25 mouse cellular contexts compared by ENCODE assay signal in the genomic region with DNA sequence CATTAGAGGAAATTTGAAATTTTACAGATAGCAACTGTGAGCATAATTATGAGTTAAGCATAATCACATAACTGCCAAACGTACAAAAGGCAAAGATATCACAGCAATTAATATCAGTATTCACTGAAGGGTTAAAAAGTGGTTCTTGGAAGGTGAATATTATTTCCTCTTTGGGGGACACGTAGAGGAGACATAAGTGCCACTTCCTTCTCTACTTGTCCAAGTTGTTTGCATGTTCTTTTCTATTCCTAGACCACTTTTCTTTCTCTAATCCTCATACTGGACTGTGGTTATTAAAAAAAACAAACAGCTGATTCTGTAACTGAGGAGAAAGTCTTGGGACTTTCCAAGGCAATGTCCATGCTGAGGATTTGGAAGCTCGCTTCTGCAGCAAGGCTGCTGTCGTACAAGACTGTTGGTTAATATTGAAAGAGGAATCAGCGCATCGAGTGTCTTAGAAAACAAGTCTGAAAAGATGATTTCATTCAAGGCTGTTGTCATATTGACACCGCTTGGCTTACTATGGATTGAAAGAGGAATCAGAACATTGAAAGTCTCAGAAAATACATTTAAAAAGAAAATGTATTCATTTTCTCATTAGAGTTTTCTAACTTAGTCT.
DNase-seq lines count a peak whose midpoint lies in the region; ATAC-seq and TF ChIP-seq lines count a peak whose summit lies in the region.
"Had no signal": no experiment of that assay in that cellular context is flagged by ENCODE, and none has a peak within 500 bp of the region (broad histone marks: within the 10 kb centered on the region; RNA-seq: fewer than 3 reads in every experiment).

No protein-coding gene starts in this region.

- no peak overlapping the region for H3K4me3 ChIP-seq in heart, adult 2 months
- no peak overlapping the region for H3K4me3 ChIP-seq in MEL (ENCODE audit: control insufficient read depth in 1 of 2, insufficient read depth in 1 of 2, low read depth in 2 of 2, low read length in 2 of 2)
- H3K4me3 ChIP-seq in stomach, postnatal 0 days (ENCODE audit: low read depth, low read length): no peak overlapping the region
- H3K4me3 ChIP-seq: embryonic facial prominence, embryonic 12.5 days; embryonic facial prominence, embryonic 15.5 days; gastrocnemius, adult 2 months; hindbrain, embryonic 12.5 days; hindbrain, embryonic 15.5 days; intestine, embryonic 15.5 days had no signal

- no peaks in the 10 kb centered on the region for H3K27me3 ChIP-seq in heart, adult 2 months (ENCODE audit: control insufficient read depth, insufficient read depth, low read length)
- H3K27me3 ChIP-seq in MEL (ENCODE audit: control insufficient read depth in 1 of 2, insufficient read depth in 2 of 2, low read length in 2 of 2): 0 out of 4 replicates have a peak, but pooled peaks cover 0 to 1% of the 10 kb centered on the region in 2 experiments
- no peaks in the 10 kb centered on the region for H3K27me3 ChIP-seq in stomach, postnatal 0 days (ENCODE audit: control insufficient read depth, insufficient read depth, low read length)
- H3K27me3 ChIP-seq: embryonic facial prominence, embryonic 12.5 days; embryonic facial prominence, embryonic 15.5 days; hindbrain, embryonic 12.5 days; hindbrain, embryonic 15.5 days; intestine, embryonic 15.5 days had no signal

- DNase-seq in heart, adult 11 months: peak; percentile 73
- no peak for DNase-seq in heart, adult 2 months
- peak; percentile 8 for DNase-seq in MEL (ENCODE audit: low read depth, low spot score)
- DNase-seq in lung, postnatal 4 days: no peak
- DNase-seq in stomach, postnatal 0 days (ENCODE audit: low spot score): no peak
- DNase-seq: adrenal gland, adult 8-10 months; adrenal gland, postnatal 25 days; B cell, adult 2 months; cerebellum, adult 18-20 months; cerebellum, adult 9-11 months; cerebellum, postnatal 25 days; forebrain, postnatal 0 days; gastrocnemius, adult 2 months; gastrocnemius, postnatal 14 days had no signal

- H3K9ac ChIP-seq in heart, adult 2 months (ENCODE audit: low read depth, low read length): no peak overlapping the region
- no peak overlapping the region for H3K9ac ChIP-seq in MEL (ENCODE audit: control insufficient read depth, low read depth, low read length, poor library complexity, severe bottlenecking)
- H3K9ac ChIP-seq in stomach, postnatal 0 days (ENCODE audit: low read length): no peak overlapping the region
- H3K9ac ChIP-seq: embryonic facial prominence, embryonic 12.5 days; embryonic facial prominence, embryonic 15.5 days; forebrain, postnatal 0 days; hindbrain, embryonic 12.5 days; hindbrain, embryonic 15.5 days; intestine, embryonic 15.5 days had no signal

- H3K79me2 ChIP-seq in heart, adult 2 months (replicated peaks; ENCODE audit: control insufficient read depth, insufficient read depth, low read length): no peaks in the 10 kb centered on the region
- no peaks in the 10 kb centered on the region for H3K79me2 ChIP-seq in MEL (ENCODE audit: control insufficient read depth, insufficient read depth, low read length, poor library complexity)

- H3K4me2 ChIP-seq in stomach, postnatal 0 days (replicated peaks; ENCODE audit: low read depth): no peak overlapping the region
- H3K4me2 ChIP-seq: embryonic facial prominence, embryonic 12.5 days; embryonic facial prominence, embryonic 15.5 days; heart, embryonic 11.5 days; hindbrain, embryonic 12.5 days; hindbrain, embryonic 15.5 days; intestine, embryonic 15.5 days had no signal

- TF ChIP-seq POLR2A in heart, adult 2 months (IDR thresholded peaks at IDR 0.05; ENCODE audit: insufficient read depth, low read depth, low read length): no peak
- no peak for TF ChIP-seq POLR2A in MEL (IDR thresholded peaks at IDR 0.05; ENCODE audit: control insufficient read depth in 1 of 2, insufficient read depth in 1 of 2, low read depth in 1 of 2, low read length in 2 of 2, poor library complexity in 1 of 2)

- no peaks in the 10 kb centered on the region; the same call in 1 of the 2 replicates for H3K4me1 ChIP-seq in heart, adult 2 months (ENCODE audit: control insufficient read depth, insufficient read depth, low read length)
- H3K4me1 ChIP-seq in MEL (ENCODE audit: control insufficient read depth in 1 of 2, insufficient read depth in 2 of 2, low read length in 2 of 2): no peaks in the 10 kb centered on the region
- H3K4me1 ChIP-seq in stomach, postnatal 0 days (replicated peaks; ENCODE audit: control insufficient read depth, insufficient read depth): no peaks in the 10 kb centered on the region
- H3K4me1 ChIP-seq: embryonic facial prominence, embryonic 12.5 days; embryonic facial prominence, embryonic 15.5 days; hindbrain, embryonic 12.5 days; hindbrain, embryonic 15.5 days; intestine, embryonic 15.5 days had no signal

- no peaks in the 10 kb centered on the region for H3K36me3 ChIP-seq in heart, adult 2 months (ENCODE audit: control insufficient read depth, insufficient read depth, low read length)
- H3K36me3 ChIP-seq in MEL (ENCODE audit: control insufficient read depth in 1 of 2, insufficient read depth in 2 of 2, low read length in 2 of 2): peaks cover 0 to 5% of the 10 kb centered on the region in 2 experiments; a peak in 2 of 4 replicates
- H3K36me3 ChIP-seq in stomach, postnatal 0 days (ENCODE audit: control insufficient read depth, insufficient read depth, low read length): no peaks in the 10 kb centered on the region
- H3K36me3 ChIP-seq: embryonic facial prominence, embryonic 12.5 days; embryonic facial prominence, embryonic 15.5 days; hindbrain, embryonic 12.5 days; hindbrain, embryonic 15.5 days; intestine, embryonic 15.5 days had no signal

- 59% methylated on average over 7 of the region's 7 CpGs for WGBS in heart, adult 2 months
- 74% methylated on average over 7 of the region's 7 CpGs for WGBS in stomach, postnatal 0 days

- no peak for TF ChIP-seq RAD21 in MEL (IDR thresholded peaks at IDR 0.05; ENCODE audit: low read depth, low read length)

- no peak for TF ChIP-seq CTCF in heart, adult 2 months (IDR thresholded peaks at IDR 0.05)
- TF ChIP-seq CTCF in MEL (IDR thresholded peaks at IDR 0.05 in 2 of 3, conservative IDR thresholded peaks at IDR 0.05 in 1 of 3; ENCODE audit: control insufficient read depth in 1 of 3, insufficient read depth in 1 of 3, low read depth in 2 of 3, low read length in 3 of 3, poor library complexity in 1 of 3, severe bottlenecking in 1 of 3): no peak
- TF ChIP-seq CTCF in stomach, postnatal 0 days (IDR thresholded peaks at IDR 0.05; ENCODE audit: low read depth): no peak

- TF ChIP-seq EP300 in heart, adult 2 months (IDR thresholded peaks at IDR 0.05; ENCODE audit: insufficient read depth, low read depth, low read length): no peak
- no peak for TF ChIP-seq EP300 in MEL (IDR thresholded peaks at IDR 0.05; ENCODE audit: low read depth in 1 of 2, low read length in 2 of 2)
- no peak for TF ChIP-seq EP300 in stomach, postnatal 0 days (optimal IDR thresholded peaks at IDR 0.05)

- H3K27ac ChIP-seq in heart, adult 2 months: no peak overlapping the region
- no peak overlapping the region for H3K27ac ChIP-seq in MEL (ENCODE audit: control insufficient read depth, low read depth, low read length)
- H3K27ac ChIP-seq in stomach, postnatal 0 days (replicated peaks): no peak overlapping the region
- H3K27ac ChIP-seq: embryonic facial prominence, embryonic 12.5 days; embryonic facial prominence, embryonic 15.5 days; gastrocnemius, adult 2 months; hindbrain, embryonic 12.5 days; hindbrain, embryonic 15.5 days; intestine, embryonic 15.5 days had no signal

- peak; percentile 82 for ATAC-seq in granulocyte monocyte progenitor cell, adult 5-6 weeks (replicated peaks; ENCODE audit: poor library complexity, severe bottlenecking)
- peak; percentile 60 for ATAC-seq in megakaryocyte progenitor cell, adult 5-6 weeks (replicated peaks; ENCODE audit: poor library complexity)
- no peak for ATAC-seq in stomach, postnatal 0 days (ENCODE audit: low FRiP score, low TSS enrichment)
- no peak for ATAC-seq in inflammation-experienced regulatory T-cells, adult 6 months
- ATAC-seq: activated CD4-positive, CD25-positive, alpha-beta regulatory T cell, adult 4 months; forebrain, embryonic 14.5 days; forebrain, postnatal 0 days; intestine, embryonic 15.5 days had no signal

- H3K9me3 ChIP-seq in MEL (replicated peaks; ENCODE audit: insufficient read depth, low read length): no peaks in the 10 kb centered on the region
- H3K9me3 ChIP-seq in stomach, postnatal 0 days (ENCODE audit: control insufficient read depth, low read length): no peaks in the 10 kb centered on the region
- H3K9me3 ChIP-seq: embryonic facial prominence, embryonic 12.5 days; embryonic facial prominence, embryonic 15.5 days; hindbrain, embryonic 12.5 days; hindbrain, embryonic 15.5 days; intestine, embryonic 15.5 days had no signal

- intact Hi-C loops in heart, adult 2 months (cut with DNase I): no loop called here

TF ChIP-seq in MEL, 35 proteins besides CTCF, POLR2A, EP300 and RAD21:
- TF ChIP-seq ZKSCAN1 (IDR thresholded peaks at IDR 0.05; ENCODE audit: low read depth, low read length) (no peak), MAZ (IDR thresholded peaks at IDR 0.05; ENCODE audit: low read depth, low read length) (no peak), TBP (IDR thresholded peaks at IDR 0.05; ENCODE audit: low read depth, low read length) (no peak), E2F4 (IDR thresholded peaks at IDR 0.05; ENCODE audit: borderline replicate concordance, low read depth, low read length) (no peak), BHLHE40 (IDR thresholded peaks at IDR 0.05; ENCODE audit: borderline replicate concordance, low read depth, low read length) (no peak), MEF2A (IDR thresholded peaks at IDR 0.05; ENCODE audit: extremely low read depth, insufficient replicate concordance, low read depth, low read length, poor library complexity, severe bottlenecking) (no peak), NRF1 (IDR thresholded peaks at IDR 0.05; ENCODE audit: insufficient read depth, low read depth, low read length, poor library complexity, severe bottlenecking) (no peak), USF1 (IDR thresholded peaks at IDR 0.05; ENCODE audit: low read depth, low read length) (no peak), HCFC1 (IDR thresholded peaks at IDR 0.05; ENCODE audit: low read depth, low read length) (no peak), MAX (IDR thresholded peaks at IDR 0.05; ENCODE audit: low read length) (no peak), MYC (IDR thresholded peaks at IDR 0.05; ENCODE audit: low read depth, low read length) (no peak), ELF1 (IDR thresholded peaks at IDR 0.05; ENCODE audit: low read depth, low read length) (no peak)

Comparison
In these comparisons a context has a peak if more than half of its experiments do, and no peak if none do; other contexts are left out.
1. DNase-seq: peak in heart, adult 11 months (single experiment) and MEL (single experiment); none in heart, adult 2 months (0 of 2), lung, postnatal 4 days (0 of 2) and stomach, postnatal 0 days (single experiment).
2. ATAC-seq: peak in granulocyte monocyte progenitor cell, adult 5-6 weeks (single experiment) and megakaryocyte progenitor cell, adult 5-6 weeks (single experiment); none in stomach, postnatal 0 days (single experiment) and inflammation-experienced regulatory T-cells, adult 6 months (single experiment).